Mouse (Mus musculus): ENCODE results near the gene Trim44.

The Trim44 gene

DNA sequence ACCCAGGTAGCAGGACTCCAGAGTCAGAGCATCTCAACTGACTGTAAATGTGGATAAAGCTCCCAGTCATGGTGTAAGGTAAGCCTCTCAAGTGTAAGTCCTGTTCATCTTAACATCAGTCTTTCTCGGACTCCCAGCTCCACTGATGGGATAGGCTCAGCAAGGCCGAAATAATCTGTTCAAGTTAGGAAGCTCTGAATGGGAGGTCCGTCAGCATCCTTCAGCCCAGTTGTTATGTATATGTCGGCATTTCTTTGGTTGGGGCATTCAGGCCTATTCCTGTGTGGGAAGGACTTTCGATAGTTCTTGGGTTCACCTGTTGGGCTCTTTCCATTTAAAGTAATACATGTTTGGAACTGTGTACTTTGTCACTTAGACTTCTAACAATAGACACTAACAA is 3.6 kb downstream of the Trim44 start:
- DNase-seq: no peak

DNA sequence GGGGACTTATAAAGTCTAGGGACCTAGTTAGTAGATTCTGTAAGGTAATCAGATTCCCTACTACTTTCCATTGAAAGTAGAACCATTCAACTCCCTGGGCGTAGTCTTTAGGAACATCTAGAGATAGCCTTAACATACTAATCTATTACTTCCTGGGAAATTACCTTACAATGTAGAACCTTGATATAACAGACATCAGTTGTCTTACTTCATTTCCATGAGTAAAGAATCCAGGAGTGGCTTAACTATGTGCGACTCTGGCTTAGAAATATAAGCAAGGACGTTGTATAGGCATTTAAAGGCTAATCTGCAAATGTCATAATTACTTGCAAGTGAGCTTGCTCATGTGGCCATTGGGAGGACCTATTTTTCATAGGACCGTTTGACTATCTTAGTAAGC is 4.3 kb downstream of the Trim44 start:
- DNase-seq: no peak

- DNase-seq: no peak
These were observed 6.3 kb downstream of the Trim44 start for GRCm38 (mm10) chr2:102401352-102401692.

- peak; percentile 88 for DNase-seq
These were observed 6.8 kb downstream of the Trim44 start for GRCm38 (mm10) chr2:102400605-102401351.

GRCm38 (mm10) chr2:102399864-102400604 is 7.6 kb downstream of the Trim44 start:
- no peak for DNase-seq

GRCm38 (mm10) chr2:102396493-102396892 is 11.1 kb downstream of the Trim44 start:
- DNase-seq: no peak

- DNase-seq: no peak
These were observed 14.2 kb downstream of the Trim44 start for GRCm38 (mm10) chr2:102393457-102393856.

DNA sequence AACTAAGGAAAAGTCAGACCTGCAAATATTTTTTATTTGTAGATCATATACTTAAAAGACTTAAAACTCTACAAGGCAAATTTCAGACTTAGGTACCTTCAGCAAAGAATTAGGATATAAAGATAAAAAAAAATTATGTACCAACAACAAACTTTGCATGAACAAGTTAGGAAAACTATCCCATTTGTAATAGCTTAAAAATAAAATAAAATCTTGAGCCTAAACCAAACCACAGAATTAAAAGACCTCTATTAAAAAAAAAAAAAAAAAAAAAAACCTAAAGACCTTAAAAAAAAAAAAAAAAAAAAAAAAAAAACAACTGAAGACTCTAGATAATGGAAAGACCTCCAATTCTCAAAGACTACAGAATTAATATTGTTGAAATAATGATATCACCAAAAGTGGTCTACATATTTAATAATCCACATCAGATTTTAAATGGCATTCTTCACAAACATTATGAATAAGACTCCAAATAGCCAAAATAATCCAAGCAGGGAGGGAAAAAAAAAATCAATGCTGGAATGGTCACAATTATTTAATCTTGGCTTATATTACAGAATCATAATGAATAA is 22.2 kb downstream of the Trim44 start:
- DNase-seq: no peak

DNA sequence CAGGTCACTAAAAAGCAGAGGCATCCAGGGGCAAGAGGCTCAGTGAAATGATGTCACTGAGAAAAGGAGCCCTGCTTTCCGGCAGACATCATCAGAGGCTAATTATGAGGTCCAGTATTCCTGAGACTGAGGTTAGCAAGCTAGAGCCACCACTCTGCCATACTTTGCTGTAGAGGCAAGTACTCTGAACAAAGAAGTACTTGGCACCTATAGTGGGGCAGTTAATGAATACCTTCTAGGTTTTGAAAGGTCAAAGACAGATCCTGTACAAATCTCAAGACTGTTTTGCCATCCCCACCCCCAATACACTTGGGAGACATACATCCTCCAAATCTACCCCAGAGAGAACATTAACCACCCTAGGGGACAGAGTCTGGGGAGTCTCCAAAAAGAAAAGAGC is 23.1 kb downstream of the Trim44 start:
- DNase-seq: no peak

DNA sequence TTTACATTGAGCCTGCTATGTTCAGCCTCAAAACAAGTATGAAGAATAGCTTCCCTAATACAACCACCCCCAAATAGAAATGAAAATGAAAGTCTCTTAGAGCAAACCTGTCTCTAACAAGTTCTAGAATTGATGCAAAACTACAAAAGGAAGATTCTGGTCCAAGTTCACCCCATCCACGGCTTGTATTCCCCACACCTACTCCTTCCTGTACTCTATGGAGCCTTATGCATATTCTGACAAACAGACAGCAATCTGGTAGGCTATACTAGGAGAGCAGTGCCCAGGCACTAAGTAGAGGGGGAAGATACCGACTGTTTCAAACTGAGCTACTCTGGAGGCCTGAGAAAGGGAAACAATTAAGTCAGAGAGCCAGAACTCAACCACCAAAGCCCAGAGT is 23.6 kb downstream of the Trim44 start:
- no peak for DNase-seq

DNA sequence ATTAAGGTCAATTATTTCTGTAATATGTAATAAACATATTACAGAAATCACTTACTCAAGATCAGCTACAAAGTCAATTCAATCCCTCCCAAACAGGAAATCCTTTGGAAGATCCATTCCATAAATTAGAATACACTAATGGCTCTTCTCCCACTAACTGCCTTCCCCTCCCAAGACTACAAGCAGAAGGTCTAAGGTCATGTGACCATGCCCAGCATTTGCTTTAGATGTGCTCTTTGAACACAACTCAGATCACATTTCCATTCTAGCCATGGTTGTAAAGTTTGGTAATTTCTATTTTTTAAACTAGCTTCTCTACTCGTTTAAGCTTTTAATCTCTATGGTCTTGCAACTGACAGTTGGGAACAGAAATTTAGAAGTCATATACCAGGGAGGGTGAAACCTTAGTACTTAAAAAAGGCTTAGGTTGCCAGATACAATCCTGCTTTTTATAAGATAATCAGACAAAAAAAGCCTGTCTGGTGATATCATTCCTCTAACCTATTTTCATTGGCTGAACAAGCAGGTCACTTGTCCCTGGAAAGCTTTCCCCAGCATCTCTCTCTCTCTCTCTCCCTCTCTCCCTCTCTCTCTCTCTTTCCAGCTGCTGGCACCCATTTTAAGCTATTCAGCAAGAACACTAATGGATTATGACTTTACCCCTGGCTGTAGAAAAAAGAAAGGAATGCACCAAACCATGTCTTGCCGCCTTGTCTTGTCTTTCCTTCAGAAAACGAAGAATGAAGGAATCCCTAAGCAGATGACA is 24.4 kb downstream of the Trim44 start:
- DNase-seq: no peak

DNA sequence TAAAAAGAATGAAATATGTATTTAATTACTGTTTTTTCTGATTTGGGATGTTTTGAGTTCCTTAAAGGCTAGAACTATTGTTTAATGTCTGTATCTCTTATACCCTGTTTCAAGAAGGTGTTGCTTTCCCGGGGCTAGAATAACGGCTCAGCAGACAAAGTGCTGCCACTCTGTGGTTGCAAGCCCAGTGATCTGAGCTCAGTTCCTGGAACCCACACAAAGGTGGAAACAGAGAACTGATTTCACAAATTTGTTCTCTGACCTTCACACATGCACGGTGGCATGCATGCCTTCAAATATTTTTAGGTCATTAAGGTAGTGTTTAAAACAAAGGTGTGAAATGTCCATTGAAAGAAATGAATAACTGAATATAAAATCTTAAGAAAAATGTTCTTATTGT is 25.1 kb downstream of the Trim44 start:
- DNase-seq: no peak

- no peak for DNase-seq
These were observed 27.0 kb downstream of the Trim44 start for GRCm38 (mm10) chr2:102380581-102380980.

DNA sequence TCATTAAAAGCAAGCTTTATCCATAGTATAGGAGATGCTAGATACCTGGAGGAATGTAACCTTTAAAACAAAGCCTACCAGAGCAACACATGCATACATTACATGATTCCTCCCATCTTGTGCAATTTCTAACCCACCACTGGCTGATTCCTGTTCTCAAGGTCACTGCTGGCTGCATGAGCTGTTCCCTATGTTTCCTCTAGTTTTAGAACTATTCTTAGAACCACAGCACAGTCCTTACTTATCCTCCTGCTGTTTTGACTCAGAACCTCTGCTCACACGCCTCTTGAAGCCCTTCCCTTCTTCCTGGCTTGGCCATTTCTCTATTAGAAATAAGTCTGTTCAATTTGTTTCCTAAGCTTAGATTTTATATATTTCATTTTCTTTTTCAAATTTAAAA is 28.7 kb downstream of the Trim44 start:
- no peak for DNase-seq

DNA sequence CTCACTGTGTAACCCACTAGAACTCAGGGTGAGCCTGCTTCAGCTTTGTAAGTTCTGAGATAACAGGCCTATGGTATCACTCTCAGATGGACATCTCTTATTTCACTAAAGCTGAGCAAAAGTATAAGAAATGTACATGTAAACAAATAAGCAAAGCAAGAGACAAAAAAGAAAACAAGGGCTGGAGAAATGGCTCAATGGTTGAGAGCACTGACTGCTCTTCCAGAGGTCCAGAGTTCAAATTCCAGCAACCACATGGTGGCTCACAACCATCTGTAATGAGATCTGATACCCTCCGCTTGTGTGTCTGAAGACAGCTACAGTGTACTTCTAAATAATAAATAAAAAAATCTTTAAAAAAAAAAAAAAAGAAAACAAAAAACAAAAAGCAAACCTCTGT is 29.2 kb downstream of the Trim44 start:
- no peak for DNase-seq

DNA sequence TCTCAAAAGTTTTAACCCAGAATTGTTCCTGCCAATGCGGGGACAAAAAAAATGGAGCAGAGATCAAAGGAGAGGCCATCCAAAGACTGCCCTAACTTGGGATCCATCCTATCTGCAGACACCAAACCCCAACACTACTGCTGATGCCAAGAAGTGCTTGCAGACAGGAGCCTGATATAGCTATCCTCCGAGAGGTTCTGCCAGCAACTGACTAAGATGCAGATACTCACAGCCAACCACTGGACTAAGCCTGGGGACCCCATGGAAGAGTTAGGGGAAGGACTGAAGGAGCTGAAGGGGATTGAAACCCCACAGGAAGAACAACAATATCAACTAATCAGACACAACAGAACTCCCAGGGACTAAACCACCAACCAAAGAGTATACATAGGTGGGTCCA is 30.3 kb downstream of the Trim44 start:
- no peak for DNase-seq

GRCm38 (mm10) chr2:102373406-102374105 is 34.1 kb downstream of the Trim44 start:
- DNase-seq: no peak

DNA sequence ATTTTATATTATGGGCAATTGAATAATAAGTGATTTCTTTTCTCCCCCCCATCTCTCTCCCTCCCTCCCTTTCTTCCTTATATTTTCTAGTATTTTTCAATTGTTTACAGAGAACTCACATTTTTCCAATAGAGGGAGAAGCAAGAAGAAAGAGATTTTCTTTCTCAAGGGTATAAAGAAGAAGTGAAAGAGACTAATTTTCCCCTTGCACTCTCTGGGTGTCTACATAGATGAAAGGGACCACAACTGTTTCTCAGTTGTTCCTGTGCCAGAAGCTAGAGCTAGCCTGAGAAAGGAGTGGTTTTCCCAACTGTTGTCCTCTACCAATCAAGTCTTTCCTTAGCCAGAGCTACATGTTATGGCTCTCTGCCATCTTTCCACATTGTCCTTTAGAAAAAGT is 34.9 kb downstream of the Trim44 start:
- DNase-seq: no peak

DNA sequence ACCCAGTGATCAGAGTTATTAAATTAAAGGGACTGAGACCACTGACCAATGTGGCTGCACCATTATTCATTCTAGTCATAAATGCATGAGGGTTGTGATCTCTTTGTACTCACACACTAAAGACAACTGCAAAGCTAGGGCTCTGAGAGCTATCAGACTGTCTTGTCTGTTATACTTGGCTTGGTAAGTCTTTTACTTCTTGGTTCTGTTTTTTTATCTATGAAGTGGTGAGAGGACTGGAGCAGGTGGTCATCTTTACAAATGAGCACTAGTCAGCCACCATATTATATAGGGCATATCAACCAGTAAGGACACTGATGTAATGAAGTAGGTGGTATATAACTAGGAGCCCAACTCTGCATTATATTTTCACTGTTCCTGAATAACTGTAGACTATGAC is 36.3 kb downstream of the Trim44 start:
- DNase-seq: no peak

- DNase-seq: no peak
These were observed 41.6 kb downstream of the Trim44 start for GRCm38 (mm10) chr2:102365983-102366545.

DNA sequence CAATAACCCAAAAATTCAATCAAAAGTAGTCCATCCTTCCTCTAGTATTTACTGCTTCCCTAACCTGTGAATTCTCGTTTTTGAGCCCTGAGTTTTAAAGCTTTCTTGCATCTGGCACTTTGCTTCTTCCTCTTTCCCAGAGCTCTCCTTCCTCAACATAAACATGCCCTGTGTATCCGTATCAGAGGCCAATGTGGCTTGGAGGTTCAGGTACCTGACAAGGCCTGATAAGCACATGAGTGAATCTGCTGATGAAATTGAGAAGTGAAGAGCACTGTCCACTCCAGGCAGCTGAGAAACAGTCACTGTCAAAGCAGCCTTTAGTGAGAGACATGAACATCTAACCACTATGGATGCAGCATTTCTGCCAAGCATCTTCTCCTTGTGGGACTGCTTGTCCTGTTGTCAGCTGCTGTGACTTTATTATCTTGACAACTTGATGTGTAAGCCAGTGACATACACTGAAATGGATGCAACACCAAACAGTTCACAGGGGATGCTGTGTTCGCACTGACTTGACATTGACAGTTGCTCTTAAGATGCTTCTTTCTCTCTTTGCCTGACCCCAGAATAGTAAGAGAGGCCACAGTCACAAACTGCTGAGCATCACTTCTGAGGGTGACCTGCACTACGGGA is 42.9 kb downstream of the Trim44 start:
- DNase-seq: no peak

GRCm38 (mm10) chr2:102362896-102363530 is 44.6 kb downstream of the Trim44 start:
- no peak for DNase-seq

All from thymus, postnatal 25 days (tissue).